11 mouse cellular contexts compared by ENCODE assay signal in the genomic region with DNA sequence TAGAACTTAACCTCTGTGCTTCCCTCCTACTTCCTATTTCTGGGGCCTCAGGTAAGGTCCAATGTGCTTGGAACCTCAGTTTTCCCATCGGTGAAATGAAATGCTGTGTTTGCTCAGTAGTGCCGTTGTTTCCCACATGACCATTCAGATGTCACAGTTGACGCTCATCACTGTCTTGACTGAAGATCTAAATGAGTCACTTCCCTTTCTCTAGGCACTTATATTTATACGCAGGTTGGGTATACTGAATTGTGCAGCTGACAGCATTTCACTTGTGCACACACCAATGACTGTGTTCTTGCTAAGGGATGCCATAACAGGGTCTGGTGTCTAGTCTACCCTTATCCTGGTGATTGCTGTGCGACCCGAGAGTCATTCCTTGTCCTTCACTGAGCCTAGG. TPM values are rescaled to one million over a fixed set of nuclear protein-coding genes. Genes with fewer than 3 reads are reported as not detected.
DNase-seq lines count a peak whose midpoint lies in the region; ATAC-seq and TF ChIP-seq lines count a peak whose summit lies in the region.
"Had no signal": no experiment of that assay in that cellular context is flagged by ENCODE, and none has a peak within 500 bp of the region (broad histone marks: within the 10 kb centered on the region; RNA-seq: fewer than 3 reads in every experiment).

No protein-coding gene starts in this region.

- peaks cover 16% of the 10 kb centered on the region for H3K4me1 ChIP-seq in heart, embryonic 12.5 days (replicated peaks)
- H3K4me1 ChIP-seq in embryonic facial prominence, embryonic 13.5 days, result peaks cover 20% of the 10 kb centered on the region
- peaks cover 11 to 26% of the 10 kb centered on the region in 2 experiments for H3K4me1 ChIP-seq in liver, embryonic 14.5 days (replicated peaks; ENCODE audit: control insufficient read depth in 2 of 2, insufficient read depth in 2 of 2, low read length in 1 of 2)

- no peak overlapping the region for H3K9ac ChIP-seq in heart, embryonic 12.5 days
- H3K9ac ChIP-seq in embryonic facial prominence, embryonic 13.5 days, result peak overlapping the region; percentile 75; the same call in 1 of the 2 replicates
- no peak overlapping the region; the same call in 1 of the 2 replicates for H3K9ac ChIP-seq in liver, embryonic 14.5 days (replicated peaks)

- ATAC-seq in heart, embryonic 12.5 days (ENCODE audit: insufficient number of reproducible peaks, low FRiP score), result no peak
- ATAC-seq in embryonic facial prominence, embryonic 13.5 days (ENCODE audit: insufficient number of reproducible peaks, insufficient read depth, low FRiP score, low TSS enrichment, low read depth), result no peak
- ATAC-seq in liver, embryonic 14.5 days (ENCODE audit: insufficient read depth), result no peak

- DNase-seq in heart, postnatal 4 days, result no peak
- DNase-seq in 416B (ENCODE audit: low read depth), result peak; percentile 84
- no peak for DNase-seq in liver, embryonic 14.5 days (ENCODE audit: low read depth in 3 of 3, low spot score in 3 of 3)
- DNase-seq in urinary bladder, postnatal 4 days (ENCODE audit: low spot score in 2 of 2), result no peak
- no peak for DNase-seq in kidney, adult 11 months
- DNase-seq in gastrocnemius, adult 8-10 months (ENCODE audit: low spot score in 2 of 2), result no peak
- DNase-seq: spleen, adult 18-20 months had no signal

- H3K4me3 ChIP-seq in heart, embryonic 12.5 days, result peak overlapping the region; percentile 53; the same call in 1 of the 2 replicates
- H3K4me3 ChIP-seq in embryonic facial prominence, embryonic 13.5 days, result 0 out of 2 replicates have a peak overlapping the region, but pooled peaks have one; percentile 52
- H3K4me3 ChIP-seq in liver, embryonic 14.5 days (ENCODE audit: insufficient read depth in 1 of 2, low read depth in 2 of 2, low read length in 2 of 2), result no peak overlapping the region

- H3K9me3 ChIP-seq in heart, embryonic 12.5 days (replicated peaks), result no peaks in the 10 kb centered on the region
- no peaks in the 10 kb centered on the region for H3K9me3 ChIP-seq in embryonic facial prominence, embryonic 13.5 days
- no peaks in the 10 kb centered on the region for H3K9me3 ChIP-seq in liver, embryonic 14.5 days (ENCODE audit: control insufficient read depth, low read length)

- no peak for TF ChIP-seq CTCF in liver, embryonic 14.5 days (IDR thresholded peaks at IDR 0.05; ENCODE audit: low read depth)

- H3K36me3 ChIP-seq in heart, embryonic 12.5 days, result peaks cover 4% of the 10 kb centered on the region; the same call in 1 of the 2 replicates
- H3K36me3 ChIP-seq in embryonic facial prominence, embryonic 13.5 days, result no peaks in the 10 kb centered on the region
- no peaks in the 10 kb centered on the region for H3K36me3 ChIP-seq in liver, embryonic 14.5 days (replicated peaks; ENCODE audit: control insufficient read depth, insufficient read depth, low read depth)

- H3K27ac ChIP-seq in heart, embryonic 12.5 days (ENCODE audit: poor library complexity, severe bottlenecking), result no peak overlapping the region
- no peak overlapping the region for H3K27ac ChIP-seq in embryonic facial prominence, embryonic 13.5 days
- no peak overlapping the region for H3K27ac ChIP-seq in liver, embryonic 14.5 days

- H3K27me3 ChIP-seq in heart, embryonic 12.5 days (replicated peaks), result no peaks in the 10 kb centered on the region
- H3K27me3 ChIP-seq in embryonic facial prominence, embryonic 13.5 days, result no peaks in the 10 kb centered on the region
- no peaks in the 10 kb centered on the region for H3K27me3 ChIP-seq in liver, embryonic 14.5 days (ENCODE audit: control insufficient read depth, insufficient read depth, low read length)

- TF ChIP-seq EP300 in liver, embryonic 14.5 days (IDR thresholded peaks at IDR 0.05; ENCODE audit: low read depth), result no peak

- WGBS in heart, embryonic 12.5 days, result 86% methylated on average over 6 of the region's 6 CpGs
- 89% methylated on average over 6 of the region's 6 CpGs for WGBS in embryonic facial prominence, embryonic 13.5 days
- 59% methylated on average over 6 of the region's 6 CpGs for WGBS in liver, embryonic 14.5 days (ENCODE audit: insufficient replicate concordance)

- H3K4me2 ChIP-seq in heart, embryonic 12.5 days, result no peak overlapping the region
- H3K4me2 ChIP-seq in embryonic facial prominence, embryonic 13.5 days, result peak overlapping the region; percentile 71; the same call in 1 of the 2 replicates
- peak overlapping the region; percentile 77 for H3K4me2 ChIP-seq in liver, embryonic 14.5 days (ENCODE audit: low read depth)

RNA-seq across cellular contexts. Expression of a gene that starts 1.0 kb away (rescaled TPM):
- polyA plus RNA-seq in heart, embryonic 12.5 days (2016; fragmentation: Nextera tagmentation; extraction: Ambion mirVana), result 3.7 and 4.2 TPM in 2 replicates
- total RNA-seq in heart, postnatal 4 days (2021), result 1 to 10 TPM; 1.5 to 1.9 TPM
- polyA plus RNA-seq in embryonic facial prominence, embryonic 13.5 days (2015; fragmentation: Nextera tagmentation; extraction: Ambion mirVana), result 8.3 and 9.7 TPM in 2 replicates
- polyA plus RNA-seq in liver, embryonic 14.5 days (2012; rRNA removed), result 1.7 and 2.2 TPM in 2 replicates
- polyA plus RNA-seq in liver, embryonic 14.5 days (2014; fragmentation: Nextera tagmentation; extraction: Ambion mirVana), result 5.3 and 6.6 TPM in 2 replicates
- total RNA-seq in gastrocnemius, adult 8-10 months (2022), result 1 to 10 TPM; 4.2 to 5.8 (median 4.8) TPM

RNA-seq across cellular contexts. Expression of a gene that starts 32.9 kb away (rescaled TPM):
- polyA plus RNA-seq in heart, embryonic 12.5 days (2016; fragmentation: Nextera tagmentation; extraction: Ambion mirVana), result not detected in 2 replicates
- total RNA-seq in heart, postnatal 4 days (2021), result not detected
- polyA plus RNA-seq in embryonic facial prominence, embryonic 13.5 days (2015; fragmentation: Nextera tagmentation; extraction: Ambion mirVana), result not detected in 2 replicates
- polyA plus RNA-seq in liver, embryonic 14.5 days (2012; rRNA removed), result not detected in 2 replicates
- polyA plus RNA-seq in liver, embryonic 14.5 days (2014; fragmentation: Nextera tagmentation; extraction: Ambion mirVana), result not detected in 2 replicates
- not detected for total RNA-seq in gastrocnemius, adult 8-10 months (2022)
- polyA plus RNA-seq: heart, postnatal 0 days; lung, embryonic 16.5 days had no signal

RNA-seq across cellular contexts. Expression of a gene that starts 45.7 kb away (rescaled TPM):
- 4.3 and 4.8 TPM in 2 replicates for polyA plus RNA-seq in heart, embryonic 12.5 days (2016; fragmentation: Nextera tagmentation; extraction: Ambion mirVana)
- 1 to 10 TPM; 1.8 to 2.5 TPM for total RNA-seq in heart, postnatal 4 days (2021)
- polyA plus RNA-seq in embryonic facial prominence, embryonic 13.5 days (2015; fragmentation: Nextera tagmentation; extraction: Ambion mirVana), result 7.8 and 9.2 TPM in 2 replicates
- polyA plus RNA-seq in liver, embryonic 14.5 days (2012; rRNA removed), result 0.73 and 0.79 TPM in 2 replicates
- 0.54 and 0.88 TPM in 2 replicates for polyA plus RNA-seq in liver, embryonic 14.5 days (2014; fragmentation: Nextera tagmentation; extraction: Ambion mirVana)
- 1 to 10 TPM in 2 of 4 experiments, under 1 TPM in 2; 0.81 to 1.6 (median 1.1) TPM for total RNA-seq in gastrocnemius, adult 8-10 months (2022)

RNA-seq across cellular contexts. Expression of a gene that starts 58.2 kb away (rescaled TPM):
- polyA plus RNA-seq in heart, embryonic 12.5 days (2016; fragmentation: Nextera tagmentation; extraction: Ambion mirVana), result 1.1 and 1.6 TPM in 2 replicates
- total RNA-seq in heart, postnatal 4 days (2021), result under 1 TPM; 0.24 to 0.38 TPM
- polyA plus RNA-seq in embryonic facial prominence, embryonic 13.5 days (2015; fragmentation: Nextera tagmentation; extraction: Ambion mirVana), result 3.1 and 4.0 TPM in 2 replicates
- 0.13 and 0.20 TPM in 2 replicates for polyA plus RNA-seq in liver, embryonic 14.5 days (2012; rRNA removed)
- polyA plus RNA-seq in liver, embryonic 14.5 days (2014; fragmentation: Nextera tagmentation; extraction: Ambion mirVana), result 0.06 and 0.16 TPM in 2 replicates
- total RNA-seq in gastrocnemius, adult 8-10 months (2022), result under 1 TPM; 0.24 to 0.54 (median 0.48) TPM

Comparison
In these comparisons a context has a peak if more than half of its experiments do, and no peak if none do; other contexts are left out.
1. H3K4me3 ChIP-seq: peak in heart, embryonic 12.5 days (single experiment) and embryonic facial prominence, embryonic 13.5 days (single experiment); none in liver, embryonic 14.5 days (0 of 2).